Mouse (Mus musculus) forebrain, embryonic 12.5 days (tissue): ENCODE data around the gene Fgr. TPM values are rescaled to one million over a fixed set of nuclear protein-coding genes. Genes with fewer than 3 reads are reported as not detected.
"Not testable (repeated sequence)": the region's sequence is repeated elsewhere in the genome, so short reads cannot be mapped to it uniquely, and the experiment has no call there.

ENCODE experiments used
- ATAC-seq: fragments of 200-750 bp; cut with Nextera tagmentation; 2 replicates; pipeline ENCODE4 v1.8.0; 2017; ENCODE audit warnings: moderate TSS enrichment; ENCODE audit not compliant: low FRiP score
- H3K27ac ChIP-seq: fragments of 300-500 bp; sonication (generic); 2 replicates; pipeline ENCODE4 v1.5.1; 2016; ENCODE audit warnings: mild to moderate bottlenecking
- H3K27me3 ChIP-seq: fragments of 300-500 bp; sonication (generic); 2 replicates; pipeline ENCODE4 v1.6.1; 2016; ENCODE audit warnings: mild to moderate bottlenecking
- H3K36me3 ChIP-seq: fragments of 300-500 bp; sonication (generic); replicated peaks from 2 replicates; pipeline ENCODE4 v1.6.1; 2016; ENCODE audit warnings: mild to moderate bottlenecking
- H3K4me1 ChIP-seq: fragments of 300-500 bp; sonication (generic); 2 replicates; pipeline ENCODE4 v1.6.1; 2016
- H3K4me2 ChIP-seq: fragments of 300-500 bp; sonication (generic); 2 replicates; pipeline ENCODE4 v1.6.1; 2016; ENCODE audit warnings: mild to moderate bottlenecking, moderate library complexity
- H3K4me3 ChIP-seq: fragments of 300-500 bp; sonication (generic); replicated peaks from 2 replicates; pipeline ENCODE4 v1.5.1; 2016; ENCODE audit warnings: mild to moderate bottlenecking
- H3K9ac ChIP-seq: fragments of 300-500 bp; sonication (generic); 2 replicates; pipeline ENCODE4 v1.6.1; 2016; ENCODE audit warnings: mild to moderate bottlenecking
- H3K9me3 ChIP-seq: fragments of 300-500 bp; sonication (generic); 2 replicates; pipeline ENCODE4 v1.6.1; 2016
- WGBS: fragments of 180-500 bp; shearing (Covaris S2); methylation state at CpG from one replicate; pipeline ENCODE4 v1.1.7; 2016; 5-methylcytosine and 5-hydroxymethylcytosine counted together
- polyA plus RNA-seq: library from polyadenylated mRNA; unstranded; fragments of >200 nt; fragmentation: Nextera tagmentation; extraction: Ambion mirVana; gene quantifications from 2 replicates; pipeline ENCODE4 v1.2.1, GENCODE M21; 2016

Gene Fgr
- polyA plus RNA-seq, 1 experiment from 2014 or later = 0.20 TPM

- H3K4me3 ChIP-seq, H3K4me2 ChIP-seq, H3K36me3 ChIP-seq, H3K27ac ChIP-seq, H3K9me3 ChIP-seq, H3K9ac ChIP-seq, ATAC-seq: not testable (repeated sequence)
- Histone ChIP-seq H3K4me1 (peaks cover 23% of the 10 kb centered on the region), H3K27me3 (peaks cover 18% of the 10 kb centered on the region)
- 74% methylated on average over 6 of the region's 6 CpGs for WGBS
These were observed 32.1 kb downstream of the Fgr start for GRCm38 (mm10) chr4:133005885-133006451.

- no peak overlapping the region for H3K27ac ChIP-seq
- H3K4me2 ChIP-seq = no peak overlapping the region
- 44% methylated on average over 15 of the region's 15 CpGs for WGBS
- no peak for ATAC-seq
- no peak overlapping the region for H3K4me3 ChIP-seq
- no peaks in the 10 kb centered on the region for H3K36me3 ChIP-seq
- peaks cover 20% of the 10 kb centered on the region for H3K27me3 ChIP-seq
- H3K4me1 ChIP-seq = peaks cover 27% of the 10 kb centered on the region
- no peaks in the 10 kb centered on the region for H3K9me3 ChIP-seq
- H3K9ac ChIP-seq = peak overlapping the region; percentile 7; the same call in 1 of the 2 replicates
These were observed 33.9 kb downstream of the Fgr start for GRCm38 (mm10) chr4:133007513-133008380.

GRCm38 (mm10) chr4:133009131-133009530, 35.2 kb downstream of the Fgr start:
- Histone ChIP-seq H3K9me3 (no peaks in the 10 kb centered on the region), H3K4me2 (no peak overlapping the region), H3K27me3 (peaks cover 20% of the 10 kb centered on the region), H3K9ac (no peak overlapping the region), H3K36me3 (no peaks in the 10 kb centered on the region), H3K27ac (no peak overlapping the region), H3K4me3 (no peak overlapping the region), H3K4me1 (peaks cover 29% of the 10 kb centered on the region)
- no peak for ATAC-seq
- 1% methylated on average over 4 of the region's 4 CpGs for WGBS

GRCm38 (mm10) chr4:133009676-133010075, 35.8 kb downstream of the Fgr start:
- no peak overlapping the region for H3K4me3 ChIP-seq
- H3K9ac ChIP-seq = no peak overlapping the region
- no peak overlapping the region for H3K4me2 ChIP-seq
- H3K36me3 ChIP-seq = no peaks in the 10 kb centered on the region
- H3K9me3 ChIP-seq = no peaks in the 10 kb centered on the region
- ATAC-seq = no peak
- no peak overlapping the region for H3K27ac ChIP-seq
- 66% methylated on average over 5 of the region's 5 CpGs for WGBS
- H3K4me1 ChIP-seq = peaks cover 35% of the 10 kb centered on the region
- H3K27me3 ChIP-seq = peaks cover 20% of the 10 kb centered on the region

GRCm38 (mm10) chr4:133010611-133011010, 36.7 kb downstream of the Fgr start:
- no peak for ATAC-seq
- H3K9me3 ChIP-seq = no peaks in the 10 kb centered on the region
- H3K4me2 ChIP-seq = peak overlapping the region; percentile 86
- no peak overlapping the region for H3K9ac ChIP-seq
- H3K36me3 ChIP-seq = no peaks in the 10 kb centered on the region
- H3K27ac ChIP-seq = no peak overlapping the region
- whole genome bisulfite sequencing = under 1% methylated on average over 17 of the region's 17 CpGs
- H3K4me1 ChIP-seq = peaks cover 44% of the 10 kb centered on the region
- H3K4me3 ChIP-seq = peak overlapping the region; percentile 95
- H3K27me3 ChIP-seq = peaks cover 20% of the 10 kb centered on the region

GRCm38 (mm10) chr4:133011028-133011820, 37.3 kb downstream of the Fgr start, which contains the start of gene Ahdc1:
TSS of gene Ahdc1 (plus strand) at chr4:133011260.
- WGBS = under 1% methylated on average over 62 of the region's 66 CpGs
- peaks cover 50% of the 10 kb centered on the region for H3K4me1 ChIP-seq
- H3K9ac ChIP-seq = peak within 1 kb of the TSS; percentile 95
- no peaks in the 10 kb centered on the region for H3K36me3 ChIP-seq
- peak within 1 kb of the TSS; percentile 86 for H3K4me2 ChIP-seq
- H3K4me3 ChIP-seq = peak within 1 kb of the TSS; percentile 95
- peaks cover 20% of the 10 kb centered on the region for H3K27me3 ChIP-seq
- ATAC-seq = peak; percentile 86
- H3K27ac ChIP-seq = peak within 1 kb of the TSS; percentile 95
- H3K9me3 ChIP-seq = no peaks in the 10 kb centered on the region

GRCm38 (mm10) chr4:133011821-133012775, 38.2 kb downstream of the Fgr start:
- Histone ChIP-seq H3K36me3 (no peaks in the 10 kb centered on the region; the same call in 1 of the 2 replicates), H3K27me3 (peaks cover 20% of the 10 kb centered on the region), H3K9ac (peak overlapping the region; percentile 95), H3K27ac (peak overlapping the region; percentile 95), H3K4me1 (peaks cover 59% of the 10 kb centered on the region), H3K9me3 (no peaks in the 10 kb centered on the region), H3K4me2 (peak overlapping the region; percentile 86), H3K4me3 (peak overlapping the region; percentile 95)
- ATAC-seq = peak; percentile 15
- WGBS = under 1% methylated on average over 74 of the region's 84 CpGs

GRCm38 (mm10) chr4:133012776-133013265, 38.9 kb downstream of the Fgr start:
- WGBS = under 1% methylated on average over 14 of the region's 17 CpGs
- peak overlapping the region; percentile 86 for H3K4me2 ChIP-seq
- peak overlapping the region; percentile 95 for H3K27ac ChIP-seq
- H3K36me3 ChIP-seq = no peaks in the 10 kb centered on the region; the same call in 1 of the 2 replicates
- no peaks in the 10 kb centered on the region for H3K9me3 ChIP-seq
- peak overlapping the region; percentile 95 for H3K9ac ChIP-seq
- peaks cover 66% of the 10 kb centered on the region for H3K4me1 ChIP-seq
- no peak; the same call in 1 of the 2 replicates for ATAC-seq
- peak overlapping the region; percentile 95 for H3K4me3 ChIP-seq
- peaks cover 20% of the 10 kb centered on the region for H3K27me3 ChIP-seq

GRCm38 (mm10) chr4:133013266-133013891, 39.5 kb downstream of the Fgr start:
- H3K4me2 ChIP-seq = peak overlapping the region; percentile 86
- H3K4me1 ChIP-seq = peaks cover 72% of the 10 kb centered on the region
- no peak for ATAC-seq
- H3K9me3 ChIP-seq = no peaks in the 10 kb centered on the region
- peak overlapping the region; percentile 95 for H3K4me3 ChIP-seq
- no peaks in the 10 kb centered on the region; the same call in 1 of the 2 replicates for H3K36me3 ChIP-seq
- peaks cover 20% of the 10 kb centered on the region for H3K27me3 ChIP-seq
- peak overlapping the region; percentile 95 for H3K27ac ChIP-seq
- H3K9ac ChIP-seq = peak overlapping the region; percentile 95
- 4% methylated on average over 17 of the region's 18 CpGs for WGBS

- H3K4me1 ChIP-seq = peaks cover 76% of the 10 kb centered on the region
- H3K4me3 ChIP-seq = peak overlapping the region; percentile 95
- H3K9ac ChIP-seq = peak overlapping the region; percentile 95
- 25% methylated on average over 5 of the region's 5 CpGs for WGBS
- peak overlapping the region; percentile 86 for H3K4me2 ChIP-seq
- H3K36me3 ChIP-seq = no peaks in the 10 kb centered on the region; the same call in 1 of the 2 replicates
- no peak for ATAC-seq
- H3K9me3 ChIP-seq = no peaks in the 10 kb centered on the region
- H3K27me3 ChIP-seq = peaks cover 20% of the 10 kb centered on the region
- H3K27ac ChIP-seq = no peak overlapping the region
These were observed 40.2 kb downstream of the Fgr start for GRCm38 (mm10) chr4:133014088-133014487.
